Mouse (Mus musculus) cerebellum, adult 18-20 months (tissue): ENCODE results near the gene Vmn1r174.
"Not testable (repeated sequence)": the region's sequence is repeated elsewhere in the genome, so short reads cannot be mapped to it uniquely, and the experiment has no call there.

Experiments
- DNase-seq, 2 experiments: peaks; one replicate each; pipeline ENCODE4 v3.0.0; 2021

Gene Vmn1r174

GRCm38 (mm10) chr7:23751970-23752369 lies at the start of gene Vmn1r174:
Gene Vmn1r174 (plus strand): TSS chr7:23752270.
- DNase-seq = not testable (repeated sequence)

DNA sequence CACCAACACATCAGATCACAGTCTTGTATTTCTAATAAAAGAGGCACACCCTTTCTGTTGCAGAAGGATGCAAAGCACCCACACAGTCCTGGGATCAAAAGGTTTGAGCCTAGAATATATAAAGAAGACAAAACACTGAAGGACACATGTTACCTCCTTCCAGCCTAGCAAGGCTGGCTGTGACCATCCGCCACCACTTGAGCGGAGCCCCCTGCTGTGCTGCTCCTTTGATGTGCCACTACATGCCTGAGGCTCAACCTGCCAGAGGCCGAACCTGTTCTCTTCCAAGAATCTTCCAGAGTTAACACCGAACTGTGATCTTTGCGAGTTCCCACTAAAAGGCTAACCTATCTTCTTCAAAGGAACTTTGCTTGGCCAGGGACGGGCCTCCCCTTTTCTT lies 32.5 kb downstream of the Vmn1r174 start:
- DNase-seq = no peak

DNA sequence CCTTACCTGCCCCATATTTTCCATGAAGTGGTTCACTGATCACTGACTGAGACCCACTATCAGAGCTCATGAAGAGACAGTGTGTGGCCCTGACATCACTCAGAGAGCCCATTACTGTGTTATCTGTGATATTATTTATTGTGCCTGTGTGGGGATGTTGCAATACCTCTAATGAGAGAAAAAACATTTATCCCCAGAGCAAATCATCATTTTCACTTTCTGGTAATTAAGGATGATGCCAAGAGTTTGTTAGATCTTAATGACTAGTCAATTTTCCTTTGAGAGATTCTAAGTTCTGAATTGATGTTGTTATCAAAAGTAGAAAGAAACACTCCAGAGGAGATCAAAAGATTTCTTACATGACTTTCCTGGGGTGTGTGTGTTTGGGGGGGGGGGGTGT lies 58.5 kb downstream of the Vmn1r174 start, which contains the start of gene Vmn1r175:
Gene Vmn1r175, minus strand, starts transcription at position 101 of the 400 bp plus-strand sequence.
- DNase-seq = not testable (repeated sequence)
